Mouse (Mus musculus) kidney, adult 9 months (tissue): ENCODE measurements at regions not wholly inside any gene's neighbourhood (a gene's known extent, or its start where the extent isn't known, plus 50 kb on each side); places are given as distances from the start of the nearest gene placed in this dataset.

Source experiments
- DNase-seq: peaks from one replicate; pipeline ENCODE4 v3.0.0; 2022

- no peak for DNase-seq
These were observed 151.9 kb upstream of the Zmiz1 start for GRCm38 (mm10) chr14:25306961-25307654.

DNA sequence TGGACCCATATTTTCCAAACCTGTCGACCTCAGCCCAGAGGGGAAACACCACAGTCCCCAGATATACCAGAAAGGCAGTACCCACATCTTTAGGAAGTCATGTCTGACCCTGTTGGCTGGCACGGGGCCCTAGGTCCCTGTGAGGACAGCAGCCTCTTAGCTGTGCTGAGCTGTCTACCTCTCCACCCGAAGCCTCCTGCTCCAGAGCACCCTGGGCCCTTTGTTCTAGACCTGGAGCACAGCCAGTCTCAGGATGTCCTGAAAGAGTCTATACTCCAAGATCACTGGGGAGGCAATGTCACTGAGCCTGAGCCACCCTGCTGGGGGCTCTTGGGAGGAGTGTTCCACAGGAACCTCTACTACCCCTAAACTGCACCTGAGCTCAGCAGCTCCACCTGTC is 150.9 kb upstream of the Zmiz1 start:
- DNase-seq: no peak

DNA sequence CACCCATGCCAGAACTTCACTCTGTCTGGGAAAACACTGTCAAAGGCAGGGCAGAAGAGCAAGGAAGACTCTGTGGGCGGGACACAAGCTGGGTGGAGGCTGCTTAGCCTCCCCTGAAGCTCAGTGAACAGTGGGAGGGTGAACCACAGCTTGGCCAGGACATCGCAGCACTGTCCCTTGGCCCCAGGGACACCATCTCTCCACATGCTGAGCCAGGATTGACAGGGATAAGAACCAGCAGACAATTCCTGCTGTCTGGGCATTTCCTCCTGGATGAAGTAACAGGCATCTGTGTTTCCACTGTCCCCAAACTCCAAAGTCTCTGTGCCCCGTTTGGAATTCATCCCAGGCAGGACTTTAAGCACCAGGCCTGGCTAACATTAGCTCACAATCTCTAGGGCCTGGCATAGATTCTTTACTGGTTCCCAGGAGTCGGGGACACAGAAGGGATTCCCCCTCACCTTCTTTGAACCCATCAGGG is 148.3 kb upstream of the Zmiz1 start:
- DNase-seq: peak; percentile 25

GRCm38 (mm10) chr14:25311475-25311874 is 147.5 kb upstream of the Zmiz1 start:
- no peak for DNase-seq

- DNase-seq: peak; percentile 57
These were observed 146.8 kb upstream of the Zmiz1 start for GRCm38 (mm10) chr14:25312135-25312534.

DNA sequence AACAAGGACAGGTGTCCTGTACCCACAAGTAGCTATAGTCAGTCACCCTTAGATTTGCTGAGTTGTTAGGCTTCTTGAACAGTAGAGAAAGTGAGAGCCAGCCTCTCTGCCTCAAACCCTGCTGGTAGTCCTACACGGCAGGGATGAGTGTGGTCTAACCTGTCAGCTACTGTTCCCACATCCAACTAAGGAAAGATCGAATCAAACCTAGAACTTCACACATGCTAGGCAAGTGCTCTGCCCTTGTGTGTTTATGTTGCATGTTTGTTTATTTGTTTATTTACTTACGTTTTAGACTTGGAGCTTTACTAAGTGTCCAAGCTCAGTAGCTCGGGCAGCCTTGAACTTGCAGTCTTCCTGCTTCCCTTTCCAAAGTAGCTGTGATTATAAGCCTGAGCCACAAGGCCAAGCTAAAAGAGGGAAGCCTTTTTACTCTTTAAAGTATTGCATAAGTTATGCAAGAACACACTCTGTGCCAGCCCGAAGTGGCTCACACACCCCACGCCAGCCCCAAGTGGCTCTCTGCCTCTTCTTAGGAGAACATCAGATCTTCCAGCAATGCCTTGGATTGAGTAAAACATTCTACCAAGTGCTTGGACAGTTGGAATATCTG is 146.1 kb upstream of the Zmiz1 start:
- DNase-seq: no peak

- DNase-seq: no peak
These were observed 145.2 kb upstream of the Zmiz1 start for GRCm38 (mm10) chr14:25313693-25314240.

DNA sequence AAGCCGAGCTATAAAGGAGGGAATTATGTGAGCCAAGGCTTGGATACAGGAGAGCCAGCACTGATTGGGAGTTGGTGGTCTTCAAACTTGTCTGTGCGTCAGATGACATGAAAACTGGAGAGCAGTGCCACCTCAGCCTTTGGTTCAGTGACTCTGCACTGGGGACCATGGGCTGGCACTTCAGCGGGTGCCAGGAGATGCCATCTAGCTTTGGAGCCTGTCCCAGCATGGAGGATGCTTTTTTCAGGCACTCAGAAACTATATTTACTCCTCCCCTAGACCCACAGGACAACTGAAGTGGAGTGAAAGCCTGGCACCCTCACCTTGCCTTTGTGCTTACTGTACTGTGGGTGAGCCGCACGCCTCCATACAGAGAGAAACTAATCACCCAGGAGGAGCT is 142.5 kb upstream of the Zmiz1 start:
- no peak for DNase-seq

DNA sequence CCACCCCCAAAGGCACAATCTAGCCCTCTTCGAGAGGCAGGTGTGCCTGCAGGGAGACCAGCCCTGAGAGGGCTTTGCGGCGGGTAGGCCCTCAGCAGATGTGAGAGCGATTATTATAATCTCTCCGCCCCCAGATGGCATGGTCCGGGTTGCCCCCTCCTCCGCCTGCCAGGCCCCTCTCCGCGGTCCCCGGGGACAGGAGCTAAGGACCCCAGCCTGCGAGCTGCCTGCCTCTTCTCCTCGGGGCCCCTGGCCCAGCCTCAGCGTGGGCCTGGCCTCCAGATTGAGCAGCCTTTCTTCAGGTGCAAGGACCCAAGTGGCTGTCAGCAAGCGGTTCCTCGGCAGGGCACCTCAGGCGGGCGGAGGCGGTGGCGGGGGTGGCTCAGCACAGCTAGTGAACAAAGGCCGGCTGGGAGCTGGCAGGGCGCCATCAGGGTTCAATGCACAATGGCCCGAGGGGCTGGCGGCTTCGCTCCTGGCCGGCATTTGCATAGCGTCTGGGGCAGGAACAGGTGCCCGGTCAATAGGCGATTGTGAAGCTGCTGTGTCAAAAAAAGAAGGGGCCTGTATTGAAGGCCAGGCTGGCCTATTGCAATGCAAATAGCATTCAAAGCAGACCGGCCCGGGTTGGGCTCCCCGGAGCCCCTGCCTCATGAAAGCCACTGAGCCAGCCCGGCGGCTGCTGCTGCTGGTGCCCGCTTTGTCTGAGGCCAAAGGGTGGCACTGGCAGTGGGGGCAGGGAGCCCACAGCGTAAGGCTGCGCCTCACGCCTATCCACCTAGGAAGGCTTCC is 141.1 kb upstream of the Zmiz1 start:
- peak; percentile 93 for DNase-seq

GRCm38 (mm10) chr14:25318909-25319308 is 140.1 kb upstream of the Zmiz1 start:
- DNase-seq: no peak

GRCm38 (mm10) chr14:25320141-25320540 is 138.8 kb upstream of the Zmiz1 start:
- no peak for DNase-seq

GRCm38 (mm10) chr14:25323542-25324484 is 135.2 kb upstream of the Zmiz1 start:
- no peak for DNase-seq

DNA sequence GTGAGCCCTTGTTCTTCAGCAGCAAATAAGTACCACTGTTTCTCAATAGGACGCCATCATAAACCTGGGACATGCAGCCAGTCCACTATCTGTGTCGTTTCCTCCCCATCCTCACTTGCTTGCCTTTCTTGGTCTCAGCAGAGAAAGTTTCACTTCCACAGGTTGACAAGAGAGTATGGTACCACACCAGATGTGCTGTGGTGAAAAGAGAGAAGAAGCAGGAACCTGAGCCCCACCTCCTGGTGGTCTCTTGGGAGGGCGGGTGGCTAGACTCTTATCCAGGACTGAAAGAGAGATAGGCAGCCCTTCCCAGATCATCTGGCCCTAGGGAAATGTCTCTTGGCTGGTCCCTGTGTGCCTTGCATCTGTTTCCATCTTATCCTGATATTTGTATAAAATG is 133.1 kb upstream of the Zmiz1 start:
- no peak for DNase-seq

DNA sequence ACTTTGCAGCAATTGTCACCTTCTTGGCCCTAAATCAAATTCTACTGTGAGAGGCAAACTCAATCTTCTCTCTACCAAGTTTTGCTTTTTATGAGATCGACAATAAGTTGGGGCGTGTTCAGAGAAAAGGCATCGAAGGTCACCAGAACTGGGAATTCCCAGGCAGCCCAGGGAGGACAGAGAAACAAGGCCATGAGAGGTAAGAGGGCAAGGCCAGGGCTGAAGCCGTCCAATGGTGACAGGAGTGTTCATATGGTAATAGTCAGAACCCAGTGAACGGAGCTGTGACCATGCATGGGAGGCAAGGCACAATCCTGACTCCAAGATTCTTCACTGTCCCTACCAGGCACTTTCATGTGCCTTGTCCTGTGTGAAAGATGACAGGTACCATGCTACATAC is 130.8 kb upstream of the Zmiz1 start:
- DNase-seq: no peak

DNA sequence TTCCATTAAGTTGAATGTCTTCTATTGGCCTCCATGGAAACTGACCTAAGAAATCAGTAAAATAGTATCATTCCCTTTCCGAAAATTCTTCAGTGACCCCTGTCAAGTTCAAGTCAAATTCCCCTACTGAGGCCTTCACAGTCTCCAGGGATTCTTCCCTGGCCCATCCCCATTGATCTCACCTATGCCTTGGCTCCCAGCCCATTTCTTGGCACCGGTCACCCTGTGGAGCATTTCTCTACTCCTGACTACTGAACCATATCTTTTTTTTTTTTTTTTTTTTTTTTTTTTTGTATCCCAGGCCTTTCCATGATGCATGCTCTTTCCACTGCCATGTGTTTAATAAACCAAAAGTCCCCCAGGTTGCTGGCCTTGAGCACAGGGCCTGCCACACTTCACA is 124.8 kb upstream of the Zmiz1 start:
- peak; percentile 75 for DNase-seq

DNA sequence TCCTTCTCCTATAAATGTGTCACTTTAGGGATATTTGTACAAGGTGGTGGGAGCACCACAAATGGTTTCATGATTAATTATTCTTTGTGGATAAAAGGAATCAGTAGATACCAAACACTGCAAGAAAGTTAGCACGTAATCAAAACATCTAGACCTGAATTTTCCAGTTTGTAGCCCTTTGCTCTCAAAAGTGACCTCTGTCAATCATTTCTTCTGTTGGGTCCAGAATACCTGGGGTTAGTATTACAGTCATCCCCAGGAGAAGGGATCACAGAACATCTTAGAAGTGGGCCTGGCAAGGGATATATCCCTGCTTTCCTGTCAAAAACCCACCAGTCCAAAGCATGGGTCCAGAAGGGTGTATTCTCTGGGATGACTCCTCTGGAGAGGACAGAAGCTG is 122.1 kb upstream of the Zmiz1 start:
- peak; percentile 77 for DNase-seq

DNA sequence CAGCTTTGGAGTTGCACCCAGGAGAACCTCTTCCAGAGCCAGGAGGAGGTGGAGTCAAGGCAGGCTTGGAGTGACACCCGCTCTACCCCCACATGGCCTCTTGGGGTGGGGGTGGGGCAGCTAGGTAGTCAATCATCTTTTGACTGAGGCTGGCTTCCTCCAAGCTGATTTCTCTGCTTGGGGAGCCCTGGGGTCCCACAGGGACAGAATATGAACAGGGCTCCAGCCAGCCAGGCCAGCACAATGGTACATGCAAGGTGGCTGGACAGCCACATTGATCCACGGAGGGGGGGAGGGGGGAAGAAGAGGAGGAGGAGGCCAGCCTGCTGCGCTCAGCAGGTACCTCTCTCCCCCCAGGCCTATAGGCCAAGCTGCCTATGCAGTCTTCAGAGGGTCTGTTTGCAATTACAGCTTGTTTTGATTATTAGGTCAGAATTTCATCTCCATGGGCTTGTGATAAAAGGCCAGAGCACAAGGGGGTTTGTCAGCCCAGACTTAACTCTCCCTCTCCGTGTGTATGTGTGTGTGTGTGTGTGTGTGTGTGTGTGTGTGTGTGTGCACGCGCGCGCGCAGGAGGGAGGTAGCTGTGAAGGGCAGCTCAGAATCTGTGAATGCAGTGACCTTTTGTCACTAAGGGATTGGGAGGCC is 120.5 kb upstream of the Zmiz1 start:
- DNase-seq: no peak

- DNase-seq: no peak
These were observed 118.1 kb upstream of the Zmiz1 start for GRCm38 (mm10) chr14:25340845-25341244.

DNA sequence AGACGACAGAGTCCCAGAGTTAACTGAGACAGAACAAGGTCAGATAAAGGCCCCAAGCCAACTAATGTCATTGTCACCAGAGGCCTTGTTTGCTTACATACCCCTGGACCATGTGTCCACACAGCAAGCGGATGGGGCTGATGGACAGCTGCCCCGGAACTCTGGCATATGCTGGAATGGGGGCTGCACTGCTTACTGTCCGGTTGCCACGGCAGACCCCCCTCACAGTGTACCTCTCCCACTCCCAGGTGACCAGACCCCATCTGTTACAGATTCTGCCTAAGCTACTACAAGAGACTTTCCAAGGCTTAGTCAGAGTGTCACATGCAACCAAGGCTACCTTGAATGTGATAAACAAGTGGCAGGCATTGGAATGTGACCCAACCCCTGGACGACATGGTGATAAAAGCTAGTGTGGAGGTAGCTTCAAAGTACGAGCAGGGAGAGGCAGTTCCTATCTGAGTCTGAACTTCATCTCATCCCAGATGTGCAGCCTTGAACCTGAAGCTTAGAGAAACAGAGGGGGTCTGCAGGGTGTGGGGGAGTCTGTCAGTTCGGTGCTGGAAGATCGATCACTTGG is 117.0 kb upstream of the Zmiz1 start:
- no peak for DNase-seq

DNA sequence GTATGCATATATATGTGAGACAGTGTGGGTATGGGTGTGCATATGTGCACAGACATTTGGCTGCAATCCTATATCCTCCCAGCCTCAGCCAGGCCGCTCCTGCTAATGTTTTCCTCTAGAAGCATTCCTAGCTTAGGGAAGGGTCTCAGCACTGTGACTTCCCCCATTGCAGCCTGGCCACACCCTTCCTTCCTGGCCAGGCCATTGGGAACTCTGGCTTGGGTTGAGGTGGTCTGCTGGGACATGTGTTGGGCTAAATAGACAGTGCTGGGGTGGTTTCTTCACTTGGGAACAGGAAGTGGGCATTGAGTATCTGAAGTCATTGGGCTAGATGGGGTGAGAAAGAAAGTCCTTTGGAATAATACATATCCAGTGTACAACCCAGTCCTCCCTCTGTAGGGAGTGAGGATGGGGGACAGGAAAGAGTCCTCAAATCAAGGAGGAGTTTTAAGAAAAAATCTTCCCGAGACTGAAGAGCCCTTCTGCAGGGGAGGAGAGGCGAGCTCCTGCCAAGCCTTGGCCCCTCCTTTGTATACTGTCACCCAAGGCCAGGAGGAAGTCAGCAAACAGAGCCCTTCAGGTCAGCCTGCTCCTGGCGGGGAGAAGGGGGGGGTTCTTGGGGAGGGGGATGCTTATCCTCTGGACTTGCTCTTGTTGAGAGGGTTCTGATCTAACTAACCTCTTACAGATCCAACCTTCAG is 116.0 kb upstream of the Zmiz1 start:
- no peak for DNase-seq

DNA sequence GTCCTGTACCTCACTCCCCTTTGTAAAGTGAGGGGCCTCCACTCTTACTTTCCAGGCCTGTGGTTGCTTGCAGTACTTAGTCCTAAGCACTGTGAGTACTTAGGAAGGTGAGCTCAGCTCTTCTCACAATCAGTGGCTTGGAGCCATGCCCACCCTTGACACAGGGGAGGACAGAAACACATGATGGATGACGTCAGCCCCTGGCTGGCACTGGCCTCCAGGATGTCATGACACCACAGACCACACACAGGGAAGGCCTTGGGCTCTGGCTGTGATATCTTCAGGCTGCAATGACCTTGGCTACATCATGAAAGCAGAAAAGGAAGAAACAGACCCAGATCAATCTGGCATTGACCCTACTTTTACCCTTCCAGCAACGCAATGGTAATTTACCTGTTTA is 113.0 kb upstream of the Zmiz1 start:
- peak; percentile 28 for DNase-seq
